Mouse (Mus musculus) telencephalon, adult 2 months (tissue): Measurements from ENCODE around the gene Ubr1.
A peak's percentile ranks its signal among the peaks of the same experiment; 100 is the strongest.

Source experiments
- DNase-seq: peaks from one replicate; pipeline ENCODE4 v3.0.0-alpha.2; 2011; ENCODE audit warnings: low read depth, low spot score

The Ubr1 gene

DNA sequence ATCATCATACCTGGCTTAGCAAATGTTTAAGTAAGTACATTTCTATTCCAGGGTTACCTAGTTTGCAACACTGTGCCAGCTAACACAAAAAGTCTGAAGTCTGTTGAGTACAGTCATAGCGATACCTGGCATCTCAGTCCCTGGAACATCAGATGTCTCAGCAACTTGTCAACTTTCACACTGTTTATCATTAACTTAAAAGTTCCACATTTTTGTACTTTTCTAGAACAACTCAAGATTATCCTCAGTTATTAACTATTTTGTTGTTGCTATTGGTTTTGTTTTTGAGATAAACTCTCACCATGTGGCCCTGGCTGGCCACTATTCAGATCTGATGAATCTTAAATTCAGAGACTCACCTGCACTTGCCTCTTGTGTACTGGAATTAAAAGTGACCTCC, 107.1 kb downstream of the Ubr1 start:
- no peak for DNase-seq

- DNase-seq: no peak
These were observed 109.8 kb downstream of the Ubr1 start for GRCm38 (mm10) chr2:120860699-120861098.

DNA sequence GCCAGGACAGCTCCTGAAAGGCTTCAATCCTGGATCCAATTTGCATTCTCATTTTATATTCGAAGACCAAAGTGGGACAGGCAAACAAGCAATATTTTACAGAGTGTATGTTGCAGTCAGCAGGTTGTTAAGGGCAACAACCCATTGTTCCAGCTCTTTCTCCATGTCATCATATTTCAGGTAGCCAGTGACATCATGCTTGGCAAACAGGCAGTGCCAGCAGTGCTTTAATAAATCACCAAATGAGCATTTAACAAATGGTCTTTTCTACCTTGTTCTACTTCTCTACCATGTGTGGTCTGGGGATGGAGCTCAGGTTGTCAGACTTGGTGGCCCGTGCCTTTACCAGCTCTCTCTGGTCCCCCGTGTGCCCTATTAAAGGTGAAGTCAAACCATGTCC, 112.4 kb downstream of the Ubr1 start:
- DNase-seq: no peak

GRCm38 (mm10) chr2:120853151-120853550, 117.4 kb downstream of the Ubr1 start:
- DNase-seq: no peak

GRCm38 (mm10) chr2:120852626-120853025, 117.9 kb downstream of the Ubr1 start:
- DNase-seq: no peak

GRCm38 (mm10) chr2:120850424-120851082, 120.0 kb downstream of the Ubr1 start, which contains the start of gene Ttbk2:
Gene Ttbk2 (minus strand): TSS chr2:120850604.
- peak; percentile 98 for DNase-seq

GRCm38 (mm10) chr2:120849449-120850423, 120.8 kb downstream of the Ubr1 start, which contains the start of gene Cdan1:
Gene Cdan1 (minus strand): TSS chr2:120850128.
- DNase-seq: no peak

- no peak for DNase-seq
These were observed 125.2 kb downstream of the Ubr1 start for GRCm38 (mm10) chr2:120845280-120845679.

DNA sequence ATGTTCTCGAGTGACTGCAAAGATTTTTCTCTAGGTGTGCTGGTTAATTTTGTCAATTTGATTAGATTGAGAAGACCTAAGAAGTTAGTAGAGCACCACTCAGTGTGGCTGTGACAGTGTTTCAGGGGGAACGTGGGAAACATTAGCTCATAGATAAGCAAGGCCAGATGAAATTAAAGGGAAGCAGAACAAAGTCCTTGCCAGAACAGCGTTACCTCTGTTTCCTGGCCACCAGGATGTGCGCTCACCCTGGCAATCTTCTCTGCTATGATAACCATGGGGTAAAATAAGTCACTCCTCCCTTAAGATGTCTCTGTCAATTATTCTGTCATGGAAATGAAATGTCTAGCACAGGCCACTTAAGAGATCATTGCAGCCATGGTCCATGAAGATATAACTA, 126.5 kb downstream of the Ubr1 start:
- no peak for DNase-seq

DNA sequence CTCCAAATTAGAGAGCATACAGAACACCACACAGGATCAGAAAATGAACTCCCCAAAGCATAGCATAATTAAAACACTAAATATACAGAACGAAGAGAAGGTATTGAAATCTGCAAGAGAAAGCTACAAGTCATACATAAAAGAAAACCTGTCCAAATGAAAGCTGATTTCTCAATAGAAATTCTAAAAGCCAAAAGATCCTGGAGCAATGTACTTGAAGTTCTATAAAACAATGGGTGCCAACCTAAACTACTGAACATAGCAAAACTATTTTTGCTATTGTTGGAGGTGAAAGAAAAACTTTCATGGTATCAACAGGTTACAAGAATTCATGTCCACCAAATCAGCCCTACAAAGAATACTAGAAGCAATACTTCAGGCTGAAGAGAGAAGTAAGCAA, 129.3 kb downstream of the Ubr1 start:
- no peak for DNase-seq

GRCm38 (mm10) chr2:120835167-120835566, 135.3 kb downstream of the Ubr1 start:
- no peak for DNase-seq

GRCm38 (mm10) chr2:120826936-120827638, 143.4 kb downstream of the Ubr1 start:
- DNase-seq: no peak
